Mouse (Mus musculus) spleen, adult 2 months (tissue): ENCODE measurements at regions not wholly inside any gene's neighbourhood (a gene's known extent, or its start where the extent isn't known, plus 50 kb on each side); places are given as distances from the start of the nearest gene placed in this dataset.
A peak's percentile ranks its signal among the peaks of the same experiment; 100 is the strongest.

Source experiments
- DNase-seq, 2 experiments: peaks; one replicate each; pipeline versions ENCODE4 v3.0.0 to v3.0.0-alpha.2; 2012 to 2021; ENCODE audit warnings: low spot score in 2 of 2, low read depth in 1 of 2
- H3K27ac ChIP-seq: fragments of 200-500 bp; 2 replicates; pipeline ENCODE4 v1.5.1; 2012; ENCODE audit warnings: low read length, inconsistent platforms; ENCODE audit not compliant: insufficient read depth
- H3K27me3 ChIP-seq: fragments of 200-500 bp; 2 replicates; pipeline ENCODE4 v1.6.1; 2012; ENCODE audit warnings: mild to moderate bottlenecking, moderate library complexity, low read length, inconsistent platforms; ENCODE audit not compliant: control insufficient read depth, insufficient read depth
- H3K36me3 ChIP-seq: fragments of 200-500 bp; 2 replicates; pipeline ENCODE4 v1.6.1; 2012; ENCODE audit warnings: mild to moderate bottlenecking, low read length, inconsistent platforms; ENCODE audit not compliant: control insufficient read depth, insufficient read depth
- H3K4me1 ChIP-seq: fragments of 200-500 bp; 2 replicates; pipeline ENCODE4 v1.6.1; 2011; ENCODE audit warnings: inconsistent platforms; ENCODE audit not compliant: control insufficient read depth, insufficient read depth, insufficient read length
- H3K4me3 ChIP-seq: fragments of 200-500 bp; 2 replicates; pipeline ENCODE4 v1.5.1; 2011; ENCODE audit warnings: mild to moderate bottlenecking, inconsistent platforms; ENCODE audit not compliant: insufficient read depth, insufficient read length; ENCODE audit errors: extremely low read depth
- CTCF ChIP-seq: fragments of 200-500 bp; IDR thresholded peaks from 2 replicates; pipeline ENCODE4 v1.5.1; 2011; ENCODE audit warnings: mild to moderate bottlenecking, inconsistent platforms; ENCODE audit not compliant: insufficient read depth, insufficient read length, insufficient replicate concordance; ENCODE audit errors: extremely low read depth
- POLR2A ChIP-seq: fragments of 200-500 bp; IDR thresholded peaks from 2 replicates; pipeline ENCODE4 v1.6.1; 2011; ENCODE audit warnings: low read depth, low read length, inconsistent platforms
- WGBS: fragments of 180-500 bp; shearing (Covaris S2); methylation state at CpG from one replicate; pipeline ENCODE4 v1.1.7; 2018; 5-methylcytosine and 5-hydroxymethylcytosine counted together

GRCm38 (mm10) chr9:61225020-61225652 is 147.0 kb upstream of the Tle3 start:
- H3K4me3 ChIP-seq, result no peak overlapping the region
- no peaks in the 10 kb centered on the region for H3K36me3 ChIP-seq
- no peaks in the 10 kb centered on the region for H3K27me3 ChIP-seq
- no peak overlapping the region for H3K27ac ChIP-seq
- 8% methylated on average over 4 of the region's 4 CpGs for WGBS
- TF ChIP-seq CTCF (no peak), POLR2A (no peak)
- peaks cover 26% of the 10 kb centered on the region; the same call in 1 of the 2 replicates for H3K4me1 ChIP-seq
- peak in 1 of 2 experiments; percentile 18 for DNase-seq

- Histone ChIP-seq H3K4me1 (peaks cover 26% of the 10 kb centered on the region; the same call in 1 of the 2 replicates), H3K4me3 (no peak overlapping the region), H3K27ac (no peak overlapping the region), H3K27me3 (no peaks in the 10 kb centered on the region), H3K36me3 (no peaks in the 10 kb centered on the region)
- DNase-seq, result peak in 1 of 2 experiments; percentile 19
- WGBS, result 38% methylated on average over 1 of the region's 1 CpGs
- TF ChIP-seq CTCF (no peak), POLR2A (no peak)
Measured at GRCm38 (mm10) chr9:61225882-61226281, 146.3 kb upstream of the Tle3 start.

GRCm38 (mm10) chr9:61226596-61227384 is 145.4 kb upstream of the Tle3 start:
- no peaks in the 10 kb centered on the region for H3K27me3 ChIP-seq
- no peak for TF ChIP-seq CTCF
- no peak for TF ChIP-seq POLR2A
- 56% methylated on average over 12 of the region's 12 CpGs for WGBS

GRCm38 (mm10) chr9:61227492-61228229 is 144.5 kb upstream of the Tle3 start:
- no peaks in the 10 kb centered on the region for H3K27me3 ChIP-seq

More at GRCm38 (mm10) chr9:61226596-61227384, 145.4 kb upstream of the Tle3 start:
- DNase-seq, result peak in 1 of 2 experiments; percentile 15
- Histone ChIP-seq H3K4me1 (peaks cover 26% of the 10 kb centered on the region; the same call in 1 of the 2 replicates), H3K36me3 (no peaks in the 10 kb centered on the region), H3K4me3 (no peak overlapping the region), H3K27ac (no peak overlapping the region)

GRCm38 (mm10) chr9:61228230-61228631 is 143.9 kb upstream of the Tle3 start:
- Histone ChIP-seq H3K27me3 (no peaks in the 10 kb centered on the region), H3K4me1 (peaks cover 28% of the 10 kb centered on the region; the same call in 1 of the 2 replicates), H3K36me3 (no peaks in the 10 kb centered on the region), H3K4me3 (no peak overlapping the region), H3K27ac (no peak overlapping the region)
- no peak for DNase-seq
- TF ChIP-seq POLR2A, result no peak
- TF ChIP-seq CTCF, result no peak
- WGBS, result 93% methylated on average over 6 of the region's 6 CpGs

More at GRCm38 (mm10) chr9:61227492-61228229, 144.5 kb upstream of the Tle3 start:
- peaks cover 26% of the 10 kb centered on the region; the same call in 1 of the 2 replicates for H3K4me1 ChIP-seq
- H3K4me3 ChIP-seq, result no peak overlapping the region
- TF ChIP-seq CTCF (no peak), POLR2A (no peak)
- DNase-seq, result no peak
- no peak overlapping the region for H3K27ac ChIP-seq
- no peaks in the 10 kb centered on the region for H3K36me3 ChIP-seq
- 88% methylated on average over 19 of the region's 19 CpGs for WGBS

GRCm38 (mm10) chr9:61230306-61230705 is 141.9 kb upstream of the Tle3 start:
- TF ChIP-seq POLR2A, result no peak
- no peak for TF ChIP-seq CTCF
- DNase-seq, result no peak
- H3K36me3 ChIP-seq, result no peaks in the 10 kb centered on the region
- H3K27me3 ChIP-seq, result no peaks in the 10 kb centered on the region
- no peak overlapping the region for H3K27ac ChIP-seq
- H3K4me3 ChIP-seq, result no peak overlapping the region
- H3K4me1 ChIP-seq, result peaks cover 27% of the 10 kb centered on the region; the same call in 1 of the 2 replicates
- whole genome bisulfite sequencing, result 90% methylated on average over 4 of the region's 4 CpGs
